Mouse (Mus musculus): ENCODE results near the gene Parg. TPM values are rescaled to one million over a fixed set of nuclear protein-coding genes. Genes with fewer than 3 reads are reported as not detected.
"Not testable (repeated sequence)": the region's sequence is repeated elsewhere in the genome, so short reads cannot be mapped to it uniquely, and the experiment has no call there.

The Parg gene
- 10 to 100 TPM; 30.3 to 39.6 TPM for total RNA-seq (2021)

GRCm38 (mm10) chr14:32201791-32202451, at the start of gene Parg, which contains the start of gene Timm23:
Parg (plus strand) TSS chr14:32201949.
Timm23 (minus strand) TSS chr14:32201898.
- peak; percentile 91 for DNase-seq

GRCm38 (mm10) chr14:32152243-32152965, 49.3 kb upstream of the Parg start:
- no peak for DNase-seq

- no peak for DNase-seq
These were observed 48.6 kb upstream of the Parg start for GRCm38 (mm10) chr14:32153156-32153555.

GRCm38 (mm10) chr14:32154758-32155157, 47.0 kb upstream of the Parg start:
- no peak for DNase-seq

- DNase-seq = no peak
These were observed 42.5 kb upstream of the Parg start for GRCm38 (mm10) chr14:32159150-32159670.

GRCm38 (mm10) chr14:32159690-32160246, 42.0 kb upstream of the Parg start, which contains the start of gene Ncoa4:
Ncoa4 (plus strand) TSS chr14:32159865.
- DNase-seq = peak; percentile 99

- DNase-seq = no peak
These were observed 41.2 kb upstream of the Parg start for GRCm38 (mm10) chr14:32160563-32160962.

GRCm38 (mm10) chr14:32161090-32161885, 40.5 kb upstream of the Parg start:
- no peak for DNase-seq

- DNase-seq = no peak
These were observed 39.5 kb upstream of the Parg start for GRCm38 (mm10) chr14:32162231-32162630.

- DNase-seq = no peak
These were observed 38.4 kb upstream of the Parg start for GRCm38 (mm10) chr14:32163203-32163888.

- no peak for DNase-seq
These were observed 37.3 kb upstream of the Parg start for GRCm38 (mm10) chr14:32164173-32165051.

GRCm38 (mm10) chr14:32165278-32166061, 36.3 kb upstream of the Parg start:
- peak; percentile 74 for DNase-seq

GRCm38 (mm10) chr14:32166062-32166441, 35.7 kb upstream of the Parg start:
- DNase-seq = no peak

GRCm38 (mm10) chr14:32166840-32167239, 34.9 kb upstream of the Parg start:
- DNase-seq = no peak

GRCm38 (mm10) chr14:32167326-32167725, 34.4 kb upstream of the Parg start:
- no peak for DNase-seq

GRCm38 (mm10) chr14:32168653-32169231, 33.0 kb upstream of the Parg start:
- no peak for DNase-seq

- no peak for DNase-seq
These were observed 31.6 kb upstream of the Parg start for GRCm38 (mm10) chr14:32170137-32170536.

- DNase-seq = no peak
These were observed 26.4 kb upstream of the Parg start for GRCm38 (mm10) chr14:32175310-32175709.

GRCm38 (mm10) chr14:32176590-32176989, 25.2 kb upstream of the Parg start:
- DNase-seq = not testable (repeated sequence)
